Mouse (Mus musculus): ENCODE data around the gene Ccdc144b. TPM values are rescaled to one million over a fixed set of nuclear protein-coding genes. Genes with fewer than 3 reads are reported as not detected.

The Ccdc144b gene
- polyA plus RNA-seq, 1 experiment from 2014 or later, result not detected

DNA sequence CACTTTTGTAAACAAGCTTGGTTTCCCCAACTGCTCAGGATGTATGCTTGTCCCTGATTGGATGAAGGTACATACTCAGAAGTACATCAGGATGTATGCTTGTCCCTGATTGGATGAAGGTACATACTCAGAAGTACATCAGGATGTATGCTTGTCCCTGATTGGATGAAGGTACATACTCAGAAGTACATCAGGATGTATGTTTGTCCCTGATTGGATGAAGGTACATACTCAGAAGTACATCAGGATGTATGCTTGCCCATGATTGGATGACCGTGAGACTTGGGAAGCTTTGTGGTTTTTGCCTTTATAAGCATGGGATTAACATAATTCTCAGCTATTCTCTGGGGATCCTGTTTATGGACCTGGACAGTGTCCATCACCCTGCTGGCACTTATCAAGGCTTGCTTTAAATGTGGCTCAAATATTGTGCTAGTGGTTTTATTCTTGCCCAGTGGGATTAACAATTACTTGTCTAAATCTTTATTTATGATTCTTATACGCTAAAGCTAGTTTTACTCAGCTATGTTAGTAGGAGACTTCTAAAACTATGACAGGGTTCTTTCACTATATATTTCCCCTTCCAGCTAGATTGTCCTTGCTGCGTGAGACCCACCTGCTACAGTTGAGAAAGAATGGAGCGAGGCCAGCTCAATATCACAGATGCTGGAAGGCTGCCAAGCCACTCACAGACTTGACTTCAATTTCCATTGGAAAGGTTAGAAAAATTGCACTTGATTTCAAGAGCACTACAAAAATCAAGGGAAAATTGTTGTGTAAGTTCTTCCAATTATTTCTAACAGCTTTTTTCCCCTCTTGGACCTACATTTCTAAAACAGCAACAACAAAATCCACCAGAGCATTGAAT lies 49.1 kb downstream of the Ccdc144b start:
- WGBS, result 88% methylated on average over 4 of the region's 4 CpGs

GRCm38 (mm10) chr3:36000275-36001239 lies 52.8 kb downstream of the Ccdc144b start, which contains the start of gene Mccc1:
Mccc1 (minus strand) TSS chr3:36000678.
- H3K27me3 ChIP-seq (ENCODE audit: poor library complexity, severe bottlenecking), result no peaks in the 10 kb centered on the region
- 5% methylated on average over 39 of the region's 39 CpGs for WGBS
- peak within 1 kb of the TSS; percentile 93 for H3K27ac ChIP-seq
- H3K4me1 ChIP-seq, result peaks cover 13% of the 10 kb centered on the region
- no peaks in the 10 kb centered on the region for H3K9me3 ChIP-seq
- peak; percentile 94 for DNase-seq (ENCODE audit: extremely low spot score, low spot score)
- H3K4me3 ChIP-seq, result peak within 1 kb of the TSS; percentile 76
- no peaks in the 10 kb centered on the region for H3K36me3 ChIP-seq (replicated peaks)

More for the DNA sequence above, 49.1 kb downstream of the Ccdc144b start:
- no peak overlapping the region for H3K27ac ChIP-seq
- no peak overlapping the region for H3K4me3 ChIP-seq
- peaks cover 6% of the 10 kb centered on the region; the same call in 1 of the 2 replicates for H3K9me3 ChIP-seq
- DNase-seq (ENCODE audit: extremely low spot score, low spot score), result no peak
- H3K4me1 ChIP-seq, result peaks cover 10% of the 10 kb centered on the region
- no peaks in the 10 kb centered on the region for H3K36me3 ChIP-seq (replicated peaks)
- H3K27me3 ChIP-seq (ENCODE audit: poor library complexity, severe bottlenecking), result no peaks in the 10 kb centered on the region

GRCm38 (mm10) chr3:35994552-35995531 lies 58.5 kb downstream of the Ccdc144b start:
- no peak overlapping the region for H3K4me3 ChIP-seq
- H3K36me3 ChIP-seq (replicated peaks), result peaks cover 40% of the 10 kb centered on the region
- no peaks in the 10 kb centered on the region for H3K9me3 ChIP-seq
- H3K27me3 ChIP-seq (ENCODE audit: poor library complexity, severe bottlenecking), result no peaks in the 10 kb centered on the region
- H3K27ac ChIP-seq, result no peak overlapping the region
- peaks cover 17% of the 10 kb centered on the region for H3K4me1 ChIP-seq
- no peak for DNase-seq (ENCODE audit: extremely low spot score, low spot score)
- WGBS, result 59% methylated on average over 11 of the region's 11 CpGs

DNA sequence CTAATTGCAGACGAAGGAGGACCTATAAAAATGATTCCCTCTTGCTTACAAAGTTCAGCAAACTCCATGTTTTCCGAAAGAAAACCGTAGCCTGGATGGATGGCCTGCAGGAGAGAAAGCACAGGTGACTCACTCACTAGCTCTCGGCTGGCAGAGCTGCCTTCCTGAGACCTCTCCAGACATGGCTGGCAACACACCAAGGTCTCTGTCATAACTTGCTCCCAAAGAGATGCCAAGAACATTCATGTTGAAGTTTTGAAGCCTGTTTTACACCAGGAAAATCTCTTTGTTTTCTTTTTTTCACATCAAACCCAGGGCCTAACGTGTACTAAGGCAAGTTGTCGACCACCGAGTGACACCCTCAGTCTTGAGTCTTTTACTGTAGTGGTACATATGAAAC lies 62.6 kb downstream of the Ccdc144b start:
- no peaks in the 10 kb centered on the region for H3K27me3 ChIP-seq (ENCODE audit: poor library complexity, severe bottlenecking)
- WGBS, result 91% methylated on average over 7 of the region's 7 CpGs
- peaks cover 8% of the 10 kb centered on the region; the same call in 1 of the 2 replicates for H3K4me1 ChIP-seq
- H3K27ac ChIP-seq, result no peak overlapping the region
- no peaks in the 10 kb centered on the region for H3K9me3 ChIP-seq
- no peak overlapping the region for H3K4me3 ChIP-seq
- no peak for DNase-seq (ENCODE audit: extremely low spot score, low spot score)
- peaks cover 77% of the 10 kb centered on the region for H3K36me3 ChIP-seq (replicated peaks)

- Histone ChIP-seq H3K4me1 (no peaks in the 10 kb centered on the region), H3K9me3 (no peaks in the 10 kb centered on the region), H3K4me3 (no peak overlapping the region), H3K27ac (no peak overlapping the region), H3K36me3 (replicated peaks) (peaks cover 80% of the 10 kb centered on the region), H3K27me3 (ENCODE audit: poor library complexity, severe bottlenecking) (no peaks in the 10 kb centered on the region)
- 90% methylated on average over 6 of the region's 6 CpGs for WGBS
- DNase-seq (ENCODE audit: extremely low spot score, low spot score), result no peak
Observed at GRCm38 (mm10) chr3:35988031-35988430, 65.3 kb downstream of the Ccdc144b start.

- Histone ChIP-seq H3K4me3 (no peak overlapping the region), H3K27ac (no peak overlapping the region), H3K27me3 (ENCODE audit: poor library complexity, severe bottlenecking) (no peaks in the 10 kb centered on the region), H3K4me1 (no peaks in the 10 kb centered on the region), H3K36me3 (replicated peaks) (peaks cover 87% of the 10 kb centered on the region), H3K9me3 (no peaks in the 10 kb centered on the region)
- DNase-seq (ENCODE audit: extremely low spot score, low spot score), result no peak
- 89% methylated on average over 6 of the region's 6 CpGs for WGBS
Observed at GRCm38 (mm10) chr3:35986266-35986665, 67.1 kb downstream of the Ccdc144b start.

DNA sequence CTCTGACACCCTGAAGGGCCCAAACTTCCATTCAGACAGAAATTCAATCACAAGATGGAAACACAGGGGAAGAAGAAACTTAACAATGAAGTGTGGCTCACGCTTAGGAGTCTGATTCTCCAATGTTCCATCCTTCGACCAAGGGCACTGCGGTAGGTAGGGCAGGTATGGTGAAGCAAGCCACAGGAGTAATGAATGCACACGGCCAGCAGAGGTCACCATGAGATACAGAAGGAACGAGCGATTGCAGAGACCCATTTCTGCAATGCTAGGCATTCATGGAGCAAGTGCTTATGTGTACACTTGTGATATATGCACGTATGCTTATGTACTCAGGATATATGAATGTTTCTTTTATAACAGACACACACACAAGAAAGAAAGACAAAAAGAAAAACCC lies 79.8 kb downstream of the Ccdc144b start:
- no peak overlapping the region for H3K27ac ChIP-seq
- DNase-seq (ENCODE audit: extremely low spot score, low spot score), result no peak
- H3K4me1 ChIP-seq, result no peaks in the 10 kb centered on the region
- WGBS, result 76% methylated on average over 7 of the region's 7 CpGs
- no peaks in the 10 kb centered on the region for H3K9me3 ChIP-seq
- H3K27me3 ChIP-seq (ENCODE audit: poor library complexity, severe bottlenecking), result no peaks in the 10 kb centered on the region
- no peak overlapping the region for H3K4me3 ChIP-seq
- H3K36me3 ChIP-seq (replicated peaks), result peaks cover 77% of the 10 kb centered on the region

GRCm38 (mm10) chr3:35972985-35973384 lies 80.4 kb downstream of the Ccdc144b start:
- no peaks in the 10 kb centered on the region for H3K9me3 ChIP-seq
- H3K4me3 ChIP-seq, result no peak overlapping the region
- H3K27me3 ChIP-seq (ENCODE audit: poor library complexity, severe bottlenecking), result no peaks in the 10 kb centered on the region
- peaks cover 73% of the 10 kb centered on the region for H3K36me3 ChIP-seq (replicated peaks)
- 85% methylated on average over 4 of the region's 4 CpGs for WGBS
- no peaks in the 10 kb centered on the region for H3K4me1 ChIP-seq
- DNase-seq (ENCODE audit: extremely low spot score, low spot score), result no peak
- H3K27ac ChIP-seq, result no peak overlapping the region

DNA sequence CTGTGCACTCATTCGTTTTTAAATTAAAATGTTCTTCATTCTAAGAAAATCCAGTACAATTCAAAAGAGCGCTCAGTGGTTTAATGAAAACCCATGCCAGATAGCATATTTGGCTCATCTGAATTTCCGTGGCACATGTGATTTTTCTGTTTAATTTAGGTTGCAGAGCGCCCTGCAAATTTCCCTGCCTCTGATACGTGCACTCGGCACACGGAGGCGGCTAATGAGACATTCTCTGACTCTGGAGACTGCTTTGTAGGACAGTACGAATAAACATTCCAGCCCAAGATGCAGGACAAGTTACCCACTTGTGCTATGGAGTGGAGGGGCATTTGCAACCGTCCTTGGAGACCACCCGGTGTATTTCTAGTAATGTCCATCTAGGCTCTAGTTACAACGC lies 82.2 kb downstream of the Ccdc144b start:
- 93% methylated on average over 12 of the region's 12 CpGs for WGBS
- Histone ChIP-seq H3K27me3 (ENCODE audit: poor library complexity, severe bottlenecking) (no peaks in the 10 kb centered on the region), H3K9me3 (no peaks in the 10 kb centered on the region), H3K36me3 (replicated peaks) (peaks cover 70% of the 10 kb centered on the region), H3K27ac (no peak overlapping the region), H3K4me3 (no peak overlapping the region), H3K4me1 (no peaks in the 10 kb centered on the region)
- no peak for DNase-seq (ENCODE audit: extremely low spot score, low spot score)

- Histone ChIP-seq H3K9me3 (no peaks in the 10 kb centered on the region), H3K27me3 (ENCODE audit: poor library complexity, severe bottlenecking) (no peaks in the 10 kb centered on the region), H3K27ac (no peak overlapping the region), H3K4me1 (no peaks in the 10 kb centered on the region), H3K36me3 (replicated peaks) (peaks cover 63% of the 10 kb centered on the region), H3K4me3 (no peak overlapping the region)
- 90% methylated on average over 4 of the region's 4 CpGs for WGBS
- DNase-seq (ENCODE audit: extremely low spot score, low spot score), result no peak
Observed at GRCm38 (mm10) chr3:35970441-35970840, 82.9 kb downstream of the Ccdc144b start.

DNA sequence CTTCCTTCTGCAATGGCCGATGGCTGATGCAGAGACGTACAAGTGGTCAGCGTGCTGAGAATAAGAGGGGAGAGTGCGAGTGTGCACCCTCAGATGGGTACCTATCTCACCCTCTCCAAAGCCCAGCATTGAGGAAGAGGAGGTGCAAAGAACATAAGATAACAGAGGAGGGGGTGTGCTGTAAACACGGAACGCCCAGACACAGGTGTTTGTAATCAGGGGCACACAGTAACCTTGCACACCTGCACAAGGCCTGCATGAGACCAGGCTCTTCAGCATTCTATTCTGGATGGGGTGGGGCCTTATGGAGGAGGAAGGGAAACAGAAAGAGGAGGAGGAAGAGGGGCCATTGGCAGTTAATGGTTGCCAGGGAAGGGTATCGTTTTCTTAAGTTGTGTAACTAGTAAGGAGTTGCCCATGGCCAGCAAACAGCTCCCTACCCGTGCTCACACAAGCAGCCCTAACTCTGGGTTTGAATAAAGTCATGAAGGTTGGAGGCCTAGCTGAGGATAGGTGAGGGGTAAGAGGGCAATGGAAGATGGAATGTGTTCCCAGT lies 85.9 kb downstream of the Ccdc144b start:
- H3K9me3 ChIP-seq, result no peaks in the 10 kb centered on the region
- peaks cover 58% of the 10 kb centered on the region for H3K36me3 ChIP-seq (replicated peaks)
- no peaks in the 10 kb centered on the region for H3K4me1 ChIP-seq
- H3K27ac ChIP-seq, result no peak overlapping the region
- H3K4me3 ChIP-seq, result no peak overlapping the region
- no peaks in the 10 kb centered on the region for H3K27me3 ChIP-seq (ENCODE audit: poor library complexity, severe bottlenecking)
- no peak for DNase-seq (ENCODE audit: extremely low spot score, low spot score)
- WGBS, result 95% methylated on average over 8 of the region's 8 CpGs

All from forebrain, embryonic 10.5 days (tissue).